Mouse (Mus musculus): ENCODE results near the gene Ptgr1.

DNA sequence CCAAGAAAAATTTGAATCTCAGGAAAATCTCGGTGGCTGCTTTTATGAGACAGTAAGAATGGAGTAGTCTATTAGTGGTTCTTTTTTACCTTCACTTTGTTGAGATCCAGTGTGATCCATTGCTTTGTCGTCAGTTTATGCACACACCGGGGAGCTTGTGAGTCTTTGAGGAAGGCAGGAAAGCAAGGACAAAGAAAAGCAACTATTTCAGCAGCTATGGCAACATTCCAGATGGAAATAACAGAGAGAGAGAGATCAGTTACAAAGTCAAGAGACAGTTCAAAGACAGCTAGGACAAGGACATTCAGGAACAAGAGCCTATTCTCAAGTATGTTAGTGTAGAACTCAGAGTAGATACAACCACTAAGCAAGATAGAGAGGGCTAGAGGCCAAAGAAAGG lies 51.1 kb downstream of the Ptgr1 start:
- TF ChIP-seq CTCF (conservative IDR thresholded peaks at IDR 0.05; ENCODE audit: insufficient read depth, insufficient read length, low read depth, low read length) (no peak), POLR2A (IDR thresholded peaks at IDR 0.05; ENCODE audit: low read depth, low read length) (no peak)

All from kidney, adult 2 months (tissue).